Mouse (Mus musculus) olfactory bulb, adult 2 months (tissue): ENCODE measurements at regions not wholly inside any gene's neighbourhood (a gene's known extent, or its start where the extent isn't known, plus 50 kb on each side); places are given as distances from the start of the nearest gene placed in this dataset.

ENCODE experiments used
- H3K27ac ChIP-seq: fragments of 200-500 bp; 2 replicates; pipeline ENCODE4 v1.5.1; 2012; ENCODE audit warnings: low read depth, low read length; ENCODE audit not compliant: insufficient read depth
- H3K4me1 ChIP-seq: fragments of 200-500 bp; 2 replicates; pipeline ENCODE4 v1.6.1; 2012; ENCODE audit warnings: low read length; ENCODE audit not compliant: control insufficient read depth, insufficient read depth
- H3K4me3 ChIP-seq: fragments of 200-500 bp; 2 replicates; pipeline ENCODE4 v1.5.1; 2012; ENCODE audit warnings: mild to moderate bottlenecking, low read depth, low read length, moderate library complexity; ENCODE audit not compliant: insufficient read depth
- CTCF ChIP-seq: fragments of 200-500 bp; IDR thresholded peaks from 2 replicates; pipeline ENCODE4 v1.5.1; 2012; ENCODE audit warnings: low read depth, mild to moderate bottlenecking, low read length, moderate library complexity; ENCODE audit not compliant: insufficient read depth
- POLR2A ChIP-seq: fragments of 200-500 bp; IDR thresholded peaks from 2 replicates; pipeline ENCODE4 v1.6.1; 2012; ENCODE audit warnings: mild to moderate bottlenecking, low read depth, low read length, moderate library complexity; ENCODE audit not compliant: insufficient read depth
- WGBS: fragments of 180-500 bp; shearing (Covaris S2); methylation state at CpG from one replicate; pipeline ENCODE4 v1.1.7; 2018; 5-methylcytosine and 5-hydroxymethylcytosine counted together

- H3K4me3 ChIP-seq: no peak overlapping the region
- no peak for TF ChIP-seq POLR2A
- TF ChIP-seq CTCF: no peak
- H3K4me1 ChIP-seq: no peaks in the 10 kb centered on the region
- H3K27ac ChIP-seq: no peak overlapping the region
- WGBS: 70% methylated on average over 2 of the region's 2 CpGs
Measured at GRCm38 (mm10) chr12:12803602-12804001, 138.1 kb downstream of the Mycn start.

DNA sequence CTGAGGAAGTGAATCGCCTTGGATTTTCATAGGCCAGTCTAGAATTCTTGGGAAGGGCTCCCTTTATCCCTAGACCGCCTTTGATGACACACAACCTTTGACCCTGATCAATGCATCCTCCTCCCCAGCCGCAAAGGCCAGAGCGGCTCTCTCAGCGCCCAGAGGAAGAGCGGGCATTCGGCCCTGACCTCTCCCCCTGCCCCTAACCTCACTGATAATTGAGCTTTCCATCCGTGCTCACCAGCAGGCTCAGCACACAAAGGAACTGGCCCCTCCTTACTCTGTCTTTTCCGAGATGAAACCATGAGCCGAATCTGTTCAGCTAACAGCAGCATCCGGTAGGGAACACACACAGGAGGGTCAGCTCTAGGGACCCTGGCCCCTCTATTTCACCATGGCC, 139.3 kb downstream of the Mycn start:
- 66% methylated on average over 11 of the region's 11 CpGs for WGBS
- no peak overlapping the region for H3K27ac ChIP-seq
- TF ChIP-seq POLR2A (no peak), CTCF (no peak)

GRCm38 (mm10) chr12:12801700-12802099, 140.0 kb downstream of the Mycn start:
- Histone ChIP-seq H3K4me3 (no peak overlapping the region), H3K27ac (no peak overlapping the region), H3K4me1 (no peaks in the 10 kb centered on the region)
- 89% methylated on average over 11 of the region's 11 CpGs for WGBS
- TF ChIP-seq POLR2A: no peak
- TF ChIP-seq CTCF: no peak

More for the DNA sequence above, 139.3 kb downstream of the Mycn start:
- no peaks in the 10 kb centered on the region for H3K4me1 ChIP-seq
- H3K4me3 ChIP-seq: no peak overlapping the region

DNA sequence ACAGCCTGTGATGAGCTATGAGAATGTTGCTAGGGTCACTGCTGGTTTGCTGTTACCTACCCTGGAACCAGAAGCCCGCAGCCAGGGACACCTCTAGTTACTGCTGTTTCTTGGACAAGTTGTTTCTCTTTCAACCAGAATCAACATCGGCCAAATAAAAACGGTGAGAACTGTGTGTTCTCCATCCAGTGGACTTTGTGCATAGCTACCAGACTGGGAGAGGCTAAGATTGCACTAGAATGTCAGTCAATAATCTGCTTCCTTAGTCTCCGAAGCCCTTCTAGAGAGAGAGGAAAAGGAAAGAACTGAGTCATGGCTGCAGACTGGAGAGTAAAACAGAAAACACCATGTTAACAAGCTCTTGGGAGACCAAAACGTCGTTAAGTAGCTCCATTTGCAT, 141.6 kb downstream of the Mycn start:
- no peaks in the 10 kb centered on the region for H3K4me1 ChIP-seq
- H3K27ac ChIP-seq: no peak overlapping the region
- TF ChIP-seq CTCF: no peak
- no peak for TF ChIP-seq POLR2A
- no peak overlapping the region for H3K4me3 ChIP-seq
- 93% methylated on average over 6 of the region's 6 CpGs for WGBS

DNA sequence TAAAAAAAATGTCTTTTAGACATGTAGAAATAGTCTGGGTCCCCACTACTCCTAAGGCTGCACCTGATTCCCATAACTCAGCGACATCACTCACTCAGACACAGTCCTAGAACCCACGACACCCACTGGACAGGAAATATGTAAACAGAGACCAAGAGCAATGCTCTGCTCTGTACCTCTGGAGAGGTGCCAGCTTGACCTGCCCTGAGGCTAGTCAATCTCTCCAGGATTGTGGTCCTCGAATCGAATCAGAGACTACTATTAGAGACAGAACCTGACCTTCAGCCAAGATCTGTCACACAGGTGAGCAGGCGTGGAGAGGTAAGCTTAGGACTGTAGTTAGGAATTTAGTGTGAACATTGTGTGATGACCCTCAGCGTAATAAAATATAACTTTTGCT, 152.7 kb downstream of the Mycn start:
- 96% methylated on average over 6 of the region's 6 CpGs for WGBS
- Histone ChIP-seq H3K27ac (no peak overlapping the region), H3K4me3 (no peak overlapping the region), H3K4me1 (peaks cover 22% of the 10 kb centered on the region)
- TF ChIP-seq POLR2A (no peak), CTCF (no peak)

DNA sequence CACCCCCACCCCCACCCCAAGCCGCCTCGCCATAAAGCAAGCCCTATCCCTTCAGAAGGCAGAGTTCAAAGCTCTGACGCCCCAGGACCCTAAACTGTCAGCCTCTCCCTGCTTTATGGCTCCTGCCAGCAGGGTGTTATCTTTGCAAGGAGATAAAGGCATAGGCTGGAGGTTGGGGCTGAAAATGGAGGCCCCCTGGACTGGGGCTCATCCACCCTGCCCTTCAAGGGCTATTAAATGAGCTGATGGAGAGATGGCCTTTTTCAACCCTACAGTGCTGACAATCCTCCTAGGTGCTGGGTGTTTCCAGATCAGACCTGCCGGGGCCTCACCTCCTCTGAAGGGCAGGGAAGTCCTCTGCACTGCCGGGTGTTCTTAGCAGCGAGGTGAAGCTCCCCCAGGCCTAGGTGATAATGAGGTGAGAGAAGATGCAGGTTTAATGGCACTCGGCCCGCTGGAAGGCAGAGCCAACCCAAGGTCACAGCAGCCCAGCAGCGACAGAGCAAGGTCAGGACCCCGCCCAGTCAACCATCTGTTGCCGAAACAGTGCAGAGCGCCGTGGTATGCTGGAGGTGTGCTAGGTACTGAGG, 153.4 kb downstream of the Mycn start:
- WGBS: 80% methylated on average over 13 of the region's 13 CpGs
- TF ChIP-seq CTCF (no peak), POLR2A (no peak)

DNA sequence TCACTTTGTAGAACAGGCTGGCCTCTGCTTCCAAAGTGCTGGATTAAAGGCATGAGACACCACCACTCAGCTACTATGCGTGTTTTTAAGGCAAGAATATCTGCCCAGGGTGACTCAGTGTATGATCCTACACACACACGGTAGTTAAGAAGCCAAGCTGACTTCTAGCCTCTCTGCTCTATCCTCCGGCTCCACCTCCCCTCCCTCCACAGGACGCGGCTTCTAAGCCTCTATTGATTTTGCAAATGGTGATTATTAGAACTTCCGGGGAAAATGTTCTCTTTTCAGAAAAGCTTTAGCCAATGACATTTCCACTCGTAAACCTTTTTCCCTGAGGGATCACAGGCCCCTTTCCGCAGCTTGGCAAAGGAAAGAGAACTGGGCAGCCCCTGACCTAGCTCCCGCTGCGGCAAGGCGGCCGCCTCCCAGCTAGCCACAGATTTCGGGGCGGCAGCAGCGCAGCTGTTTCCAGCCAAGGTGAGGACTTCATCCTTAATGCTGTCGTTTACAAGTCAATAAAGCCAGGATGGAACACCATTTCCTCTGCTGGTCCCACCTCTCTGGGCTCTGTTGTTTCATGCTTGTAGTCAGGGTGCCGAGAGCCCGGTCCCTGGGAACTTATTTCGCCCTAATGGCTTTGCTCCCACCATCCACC, 154.0 kb downstream of the Mycn start:
- TF ChIP-seq CTCF: no peak
- no peak for TF ChIP-seq POLR2A
- Histone ChIP-seq H3K4me3 (peak overlapping the region; percentile 18), H3K4me1 (peaks cover 22% of the 10 kb centered on the region), H3K27ac (no peak overlapping the region)
- WGBS: 32% methylated on average over 19 of the region's 19 CpGs

More for the DNA sequence above, 153.4 kb downstream of the Mycn start:
- Histone ChIP-seq H3K4me1 (peaks cover 22% of the 10 kb centered on the region), H3K4me3 (no peak overlapping the region), H3K27ac (no peak overlapping the region)

DNA sequence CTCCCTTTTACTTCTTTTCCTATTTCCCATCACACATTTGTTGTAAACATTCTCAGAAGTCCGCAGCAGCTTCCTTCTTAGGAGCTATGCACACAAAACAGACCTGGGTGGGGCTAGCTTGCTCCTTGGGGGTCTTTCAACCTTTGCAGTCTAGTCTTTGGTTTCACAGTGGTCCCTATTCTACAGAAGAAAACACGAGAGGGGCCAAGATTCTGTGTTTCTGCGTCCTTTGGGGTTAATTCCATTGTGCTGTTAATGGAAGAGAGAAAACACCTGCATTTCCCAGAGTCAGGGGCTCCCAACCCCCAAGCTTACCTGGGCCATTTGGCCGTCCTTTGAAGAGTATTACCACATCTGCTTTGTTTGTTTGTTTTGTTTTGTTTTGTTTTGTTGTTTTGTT, 154.6 kb downstream of the Mycn start:
- Histone ChIP-seq H3K27ac (no peak overlapping the region), H3K4me3 (no peak overlapping the region), H3K4me1 (peaks cover 18% of the 10 kb centered on the region)
- TF ChIP-seq CTCF: no peak
- TF ChIP-seq POLR2A: no peak
- 85% methylated on average over 4 of the region's 4 CpGs for WGBS

GRCm38 (mm10) chr12:12783699-12784605, 157.8 kb downstream of the Mycn start:
- no peak overlapping the region for H3K27ac ChIP-seq
- WGBS: 39% methylated on average over 11 of the region's 11 CpGs
- H3K4me3 ChIP-seq: no peak overlapping the region
- TF ChIP-seq CTCF: no peak
- no peak for TF ChIP-seq POLR2A
- H3K4me1 ChIP-seq: peaks cover 13% of the 10 kb centered on the region
